Mouse (Mus musculus): ENCODE results near the gene Wdr66. TPM values are rescaled to one million over a fixed set of nuclear protein-coding genes. Genes with fewer than 3 reads are reported as not detected.

Gene Wdr66
- polyA plus RNA-seq, 1 experiment from 2014 or later, result 2.7 TPM

- Histone ChIP-seq H3K4me1 (peaks cover 53% of the 10 kb centered on the region), H3K4me2 (replicated peaks) (peak overlapping the region; percentile 75)
- ATAC-seq (replicated peaks), result no peak
These were observed 94.9 kb downstream of the Wdr66 start for GRCm38 (mm10) chr5:123346701-123347270.

GRCm38 (mm10) chr5:123347985-123348384 is 96.1 kb downstream of the Wdr66 start:
- Histone ChIP-seq H3K4me1 (peaks cover 56% of the 10 kb centered on the region), H3K4me2 (replicated peaks) (peak overlapping the region; percentile 20; the same call in 1 of the 2 replicates), H3K9me3 (no peaks in the 10 kb centered on the region), H3K27me3 (no peaks in the 10 kb centered on the region), H3K9ac (replicated peaks) (no peak overlapping the region), H3K36me3 (0 out of 2 replicates have a peak, but pooled peaks cover 3% of the 10 kb centered on the region), H3K27ac (replicated peaks) (peak overlapping the region; percentile 18; the same call in 1 of the 2 replicates), H3K4me3 (no peak overlapping the region)
- ATAC-seq (replicated peaks), result no peak
- WGBS, result 70% methylated on average over 2 of the region's 2 CpGs

More at GRCm38 (mm10) chr5:123346701-123347270, 94.9 kb downstream of the Wdr66 start:
- Histone ChIP-seq H3K9me3 (no peaks in the 10 kb centered on the region), H3K27ac (replicated peaks) (peak overlapping the region; percentile 100), H3K36me3 (no peaks in the 10 kb centered on the region), H3K27me3 (no peaks in the 10 kb centered on the region), H3K4me3 (peak overlapping the region; percentile 93), H3K9ac (replicated peaks) (peak overlapping the region; percentile 97)
- WGBS, result 63% methylated on average over 7 of the region's 7 CpGs

GRCm38 (mm10) chr5:123350386-123350785 is 98.5 kb downstream of the Wdr66 start:
- no peaks in the 10 kb centered on the region for H3K9me3 ChIP-seq
- 64% methylated on average over 10 of the region's 10 CpGs for WGBS
- peaks cover 5% of the 10 kb centered on the region for H3K36me3 ChIP-seq
- no peak overlapping the region for H3K9ac ChIP-seq (replicated peaks)
- H3K4me1 ChIP-seq, result peaks cover 51% of the 10 kb centered on the region
- no peaks in the 10 kb centered on the region for H3K27me3 ChIP-seq
- 0 out of 2 replicates have a peak overlapping the region, but pooled peaks have one; percentile 5 for H3K27ac ChIP-seq (replicated peaks)
- no peak for ATAC-seq (replicated peaks)
- H3K4me3 ChIP-seq, result no peak overlapping the region
- no peak overlapping the region for H3K4me2 ChIP-seq (replicated peaks)

- no peak for ATAC-seq (replicated peaks)
- Histone ChIP-seq H3K27ac (replicated peaks) (no peak overlapping the region), H3K4me3 (no peak overlapping the region), H3K9ac (replicated peaks) (no peak overlapping the region), H3K4me1 (peaks cover 8% of the 10 kb centered on the region; the same call in 1 of the 2 replicates), H3K4me2 (replicated peaks) (no peak overlapping the region), H3K36me3 (peaks cover 58% of the 10 kb centered on the region), H3K27me3 (no peaks in the 10 kb centered on the region), H3K9me3 (no peaks in the 10 kb centered on the region)
- WGBS, result 79% methylated on average over 11 of the region's 11 CpGs
These were observed 104.0 kb downstream of the Wdr66 start for GRCm38 (mm10) chr5:123355918-123356317.

GRCm38 (mm10) chr5:123357253-123357652 is 105.4 kb downstream of the Wdr66 start:
- Histone ChIP-seq H3K4me3 (no peak overlapping the region), H3K9ac (replicated peaks) (no peak overlapping the region), H3K4me2 (replicated peaks) (no peak overlapping the region), H3K27me3 (no peaks in the 10 kb centered on the region), H3K4me1 (peaks cover 6% of the 10 kb centered on the region; the same call in 1 of the 2 replicates), H3K9me3 (no peaks in the 10 kb centered on the region), H3K27ac (replicated peaks) (no peak overlapping the region), H3K36me3 (peaks cover 70% of the 10 kb centered on the region)
- ATAC-seq (replicated peaks), result no peak
- 92% methylated on average over 4 of the region's 4 CpGs for WGBS

GRCm38 (mm10) chr5:123359431-123359830 is 107.5 kb downstream of the Wdr66 start:
- Histone ChIP-seq H3K4me2 (replicated peaks) (no peak overlapping the region), H3K27me3 (no peaks in the 10 kb centered on the region), H3K4me3 (no peak overlapping the region), H3K9ac (replicated peaks) (no peak overlapping the region), H3K4me1 (no peaks in the 10 kb centered on the region), H3K36me3 (peaks cover 90% of the 10 kb centered on the region), H3K9me3 (no peaks in the 10 kb centered on the region), H3K27ac (replicated peaks) (no peak overlapping the region)
- no peak for ATAC-seq (replicated peaks)
- 91% methylated on average over 6 of the region's 6 CpGs for WGBS

GRCm38 (mm10) chr5:123362911-123363310 is 111.0 kb downstream of the Wdr66 start:
- Histone ChIP-seq H3K4me2 (replicated peaks) (no peak overlapping the region), H3K4me3 (no peak overlapping the region), H3K9me3 (no peaks in the 10 kb centered on the region), H3K27me3 (no peaks in the 10 kb centered on the region), H3K4me1 (no peaks in the 10 kb centered on the region), H3K27ac (replicated peaks) (no peak overlapping the region), H3K36me3 (peaks cover 96% of the 10 kb centered on the region), H3K9ac (replicated peaks) (no peak overlapping the region)
- 90% methylated on average over 4 of the region's 4 CpGs for WGBS
- ATAC-seq (replicated peaks), result no peak

GRCm38 (mm10) chr5:123364302-123364971 is 112.5 kb downstream of the Wdr66 start:
- Histone ChIP-seq H3K36me3 (peaks cover 91% of the 10 kb centered on the region), H3K4me1 (no peaks in the 10 kb centered on the region), H3K27me3 (no peaks in the 10 kb centered on the region), H3K4me2 (replicated peaks) (no peak overlapping the region), H3K4me3 (no peak overlapping the region), H3K9me3 (no peaks in the 10 kb centered on the region), H3K27ac (replicated peaks) (no peak overlapping the region), H3K9ac (replicated peaks) (no peak overlapping the region)
- 86% methylated on average over 11 of the region's 11 CpGs for WGBS
- ATAC-seq (replicated peaks), result no peak

- Histone ChIP-seq H3K4me2 (replicated peaks) (no peak overlapping the region), H3K9me3 (no peaks in the 10 kb centered on the region), H3K9ac (replicated peaks) (no peak overlapping the region), H3K4me1 (no peaks in the 10 kb centered on the region), H3K36me3 (peaks cover 90% of the 10 kb centered on the region), H3K4me3 (no peak overlapping the region), H3K27ac (replicated peaks) (peak overlapping the region; percentile 56), H3K27me3 (no peaks in the 10 kb centered on the region)
- 71% methylated on average over 13 of the region's 13 CpGs for WGBS
- ATAC-seq (replicated peaks), result no peak
These were observed 117.1 kb downstream of the Wdr66 start for GRCm38 (mm10) chr5:123368869-123369488.

GRCm38 (mm10) chr5:123370049-123370448 is 118.1 kb downstream of the Wdr66 start:
- WGBS, result 93% methylated on average over 5 of the region's 5 CpGs
- no peaks in the 10 kb centered on the region for H3K4me1 ChIP-seq
- no peak overlapping the region for H3K27ac ChIP-seq (replicated peaks)
- H3K4me2 ChIP-seq (replicated peaks), result no peak overlapping the region
- H3K9ac ChIP-seq (replicated peaks), result no peak overlapping the region
- H3K4me3 ChIP-seq, result no peak overlapping the region
- H3K27me3 ChIP-seq, result no peaks in the 10 kb centered on the region
- H3K36me3 ChIP-seq, result peaks cover 84% of the 10 kb centered on the region
- no peak for ATAC-seq (replicated peaks)
- H3K9me3 ChIP-seq, result no peaks in the 10 kb centered on the region

- no peak for ATAC-seq (replicated peaks)
- H3K9ac ChIP-seq (replicated peaks), result no peak overlapping the region
- 0 out of 2 replicates have a peak, but pooled peaks cover 3% of the 10 kb centered on the region for H3K4me1 ChIP-seq
- H3K36me3 ChIP-seq, result peaks cover 43% of the 10 kb centered on the region
- H3K27me3 ChIP-seq, result no peaks in the 10 kb centered on the region
- no peaks in the 10 kb centered on the region for H3K9me3 ChIP-seq
- WGBS, result 95% methylated on average over 10 of the region's 10 CpGs
- H3K4me2 ChIP-seq (replicated peaks), result no peak overlapping the region
- no peak overlapping the region for H3K4me3 ChIP-seq
- H3K27ac ChIP-seq (replicated peaks), result no peak overlapping the region
These were observed 123.4 kb downstream of the Wdr66 start for GRCm38 (mm10) chr5:123375262-123375661.

GRCm38 (mm10) chr5:123375793-123376452 is 124.0 kb downstream of the Wdr66 start:
- H3K36me3 ChIP-seq, result peaks cover 37% of the 10 kb centered on the region
- no peaks in the 10 kb centered on the region for H3K27me3 ChIP-seq
- WGBS, result 86% methylated on average over 6 of the region's 6 CpGs
- H3K4me2 ChIP-seq (replicated peaks), result no peak overlapping the region
- H3K4me3 ChIP-seq, result no peak overlapping the region
- ATAC-seq (replicated peaks), result no peak
- H3K4me1 ChIP-seq, result 0 out of 2 replicates have a peak, but pooled peaks cover 3% of the 10 kb centered on the region
- no peak overlapping the region for H3K9ac ChIP-seq (replicated peaks)
- 0 out of 2 replicates have a peak overlapping the region, but pooled peaks have one; percentile 46 for H3K27ac ChIP-seq (replicated peaks)
- no peaks in the 10 kb centered on the region for H3K9me3 ChIP-seq
